Mouse (Mus musculus): ENCODE measurements at regions not wholly inside any gene's neighbourhood (a gene's known extent, or its start where the extent isn't known, plus 50 kb on each side); places are given as distances from the start of the nearest gene placed in this dataset.

DNA sequence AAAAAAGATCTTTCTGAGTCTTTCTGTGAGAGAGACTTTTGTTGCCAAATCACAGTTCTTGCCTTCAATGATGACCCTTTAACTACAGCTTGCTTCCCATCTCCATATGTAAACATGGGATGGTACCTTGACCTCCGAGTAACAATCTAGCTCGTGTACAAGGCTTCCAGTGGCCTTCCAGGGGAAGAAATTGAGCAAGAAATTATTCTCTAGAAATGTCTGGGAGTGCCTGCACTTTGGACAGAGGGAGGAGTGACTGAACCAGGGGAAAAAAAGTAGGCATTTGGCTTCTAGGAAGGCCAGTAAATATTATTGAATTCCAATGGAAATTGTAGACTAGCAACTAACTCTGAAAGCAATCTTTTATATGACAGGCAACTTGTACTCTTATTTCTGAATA lies 287.8 kb upstream of the Mpdz start:
- no peak for DNase-seq (ENCODE audit: low spot score in 2 of 2)

DNA sequence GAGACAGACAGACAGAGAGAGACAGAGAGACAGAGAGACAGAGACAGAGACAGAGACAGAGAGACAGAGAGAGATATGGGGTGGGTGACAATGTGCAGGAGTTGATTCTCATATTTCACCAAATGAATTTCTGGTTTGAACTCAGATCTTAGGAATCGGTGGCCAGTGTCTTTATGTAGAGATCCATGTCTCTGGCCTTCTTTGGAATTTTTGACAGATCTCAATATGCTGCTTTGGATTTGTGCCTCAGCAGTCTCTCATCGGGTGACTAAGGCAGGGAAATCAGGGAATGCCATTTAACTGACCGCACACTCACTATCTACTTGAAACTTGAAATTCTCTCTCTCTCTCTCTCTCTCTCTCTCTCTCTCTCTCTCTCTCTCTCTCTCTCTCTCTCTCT lies 286.3 kb upstream of the Mpdz start:
- DNase-seq (ENCODE audit: low spot score in 2 of 2), result no peak

DNA sequence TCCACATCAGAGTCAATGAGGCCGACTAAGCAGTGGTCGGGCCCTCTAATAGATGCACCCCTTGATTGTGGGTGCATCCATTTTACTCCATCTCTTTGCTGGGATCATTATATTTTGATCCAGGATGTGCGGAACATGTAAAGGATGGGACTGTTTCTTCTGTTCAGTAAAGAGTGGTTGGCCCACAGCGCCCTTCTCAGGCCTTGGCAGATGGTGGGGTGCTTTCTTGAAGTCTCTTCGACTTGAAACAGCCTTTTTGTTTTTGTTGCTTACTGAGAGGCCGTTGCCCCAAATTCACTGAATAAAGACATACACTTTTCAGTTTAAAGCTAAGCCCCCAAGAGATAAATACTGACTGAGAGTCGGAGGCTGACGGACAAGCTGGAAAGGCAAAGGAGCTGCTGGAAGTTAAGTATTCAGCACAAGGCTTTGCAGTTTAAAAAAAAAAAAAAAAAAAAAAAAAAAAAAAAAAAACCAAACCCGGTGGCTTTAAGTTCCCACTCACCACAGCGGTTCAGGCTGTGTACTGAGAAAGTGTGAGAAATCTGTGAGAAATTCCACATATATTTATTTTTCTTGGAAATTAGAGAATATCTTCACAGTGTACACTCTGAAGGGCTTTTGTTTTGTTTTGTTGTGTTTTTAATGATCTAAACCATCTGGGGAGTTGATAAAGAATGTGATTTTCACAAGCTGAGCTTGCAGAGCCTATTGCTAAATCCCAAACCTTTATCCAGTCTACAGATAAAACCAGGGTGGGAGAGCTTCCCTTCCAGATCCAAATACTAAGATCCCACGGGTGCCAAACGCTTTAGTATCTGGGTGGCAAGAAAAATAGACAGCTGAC lies 285.3 kb upstream of the Mpdz start:
- DNase-seq (ENCODE audit: low spot score in 2 of 2), result peak in 1 of 2 experiments; percentile 10

DNA sequence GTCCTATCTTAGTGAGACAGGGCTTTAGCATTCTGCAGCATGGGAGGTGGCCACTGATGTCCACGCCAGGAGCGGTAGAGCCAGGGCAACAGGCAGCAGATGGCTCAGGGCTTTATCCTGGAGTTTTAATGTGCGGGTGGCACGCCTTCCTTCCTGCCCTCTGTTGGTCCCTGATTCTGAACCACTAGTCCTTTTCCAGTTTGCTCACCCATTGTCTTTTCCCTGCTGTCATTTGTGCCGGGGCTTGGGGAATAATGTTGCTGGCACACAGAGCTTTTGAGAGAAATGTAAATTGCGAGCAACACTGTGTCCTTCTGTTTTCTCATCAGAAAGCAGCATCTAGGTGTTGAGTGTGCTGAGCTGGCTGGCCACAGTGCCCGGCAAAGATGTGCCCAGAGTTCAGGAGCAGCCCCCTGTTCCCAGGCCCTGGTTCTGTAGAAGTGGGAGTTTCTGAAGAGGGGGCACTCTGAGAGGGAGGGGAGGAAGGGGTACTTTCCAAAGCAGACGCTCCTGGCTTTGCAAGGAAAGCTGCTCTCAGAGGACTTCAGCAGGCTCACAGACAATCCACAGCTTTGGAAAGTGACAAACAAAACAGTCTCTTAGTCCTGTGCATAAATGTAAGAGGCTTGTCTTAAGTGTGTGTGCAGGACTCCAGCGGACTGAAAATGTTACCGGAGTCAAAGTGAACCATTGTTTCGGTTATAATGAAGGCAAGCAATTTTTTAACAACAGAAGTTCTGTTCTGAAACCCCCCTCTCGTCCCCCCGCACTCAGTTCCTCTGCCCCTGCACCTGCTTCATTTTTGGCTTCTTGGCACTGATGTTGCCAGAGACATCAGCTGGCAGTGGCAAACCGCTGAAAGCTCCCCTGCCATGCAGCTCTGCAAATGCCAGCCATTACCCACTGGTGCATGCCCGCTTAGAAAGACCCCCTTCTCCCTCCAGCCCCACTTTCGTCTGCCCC lies 284.4 kb upstream of the Mpdz start:
- peak; percentile 10 to 20 for DNase-seq (ENCODE audit: low spot score in 2 of 2)

DNA sequence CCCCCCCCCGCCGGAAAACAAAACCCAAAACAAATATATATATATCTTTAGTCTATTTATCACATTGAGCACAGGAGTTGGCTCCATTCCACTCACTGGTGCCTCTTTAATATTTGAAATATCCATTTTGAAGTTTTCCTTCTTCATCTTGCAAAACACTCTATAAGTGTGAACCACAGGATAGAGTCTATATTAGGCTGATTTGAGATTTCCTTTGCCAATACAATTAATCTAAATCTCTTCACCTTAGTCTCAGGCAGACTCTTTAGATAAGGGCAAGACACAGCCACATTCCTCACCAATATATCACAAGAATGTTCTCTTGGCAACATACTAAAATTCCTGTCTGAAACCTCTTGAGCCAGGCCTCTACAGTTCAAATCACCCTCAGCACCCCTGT lies 282.1 kb upstream of the Mpdz start:
- DNase-seq (ENCODE audit: low spot score in 2 of 2), result no peak

DNA sequence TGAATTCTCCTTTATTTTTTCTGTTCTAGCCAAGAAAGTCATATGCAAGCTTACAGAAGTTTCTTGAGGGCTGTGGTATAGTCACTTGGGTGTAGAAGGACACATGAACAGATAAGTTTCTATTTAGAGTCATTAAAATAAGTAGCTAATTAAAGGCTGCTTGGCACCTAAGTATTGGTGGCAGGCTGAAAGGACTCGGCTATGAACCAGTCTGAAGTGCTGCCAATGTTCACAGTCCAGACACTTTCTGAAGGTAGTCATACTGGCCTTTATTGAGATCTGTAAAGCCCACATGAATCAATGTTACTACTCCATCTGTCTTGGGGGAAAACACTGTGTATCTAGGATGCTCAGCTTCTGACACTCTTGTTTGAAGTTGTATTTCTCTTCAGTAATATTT lies 269.8 kb upstream of the Mpdz start:
- no peak for DNase-seq (ENCODE audit: low spot score in 2 of 2)

DNA sequence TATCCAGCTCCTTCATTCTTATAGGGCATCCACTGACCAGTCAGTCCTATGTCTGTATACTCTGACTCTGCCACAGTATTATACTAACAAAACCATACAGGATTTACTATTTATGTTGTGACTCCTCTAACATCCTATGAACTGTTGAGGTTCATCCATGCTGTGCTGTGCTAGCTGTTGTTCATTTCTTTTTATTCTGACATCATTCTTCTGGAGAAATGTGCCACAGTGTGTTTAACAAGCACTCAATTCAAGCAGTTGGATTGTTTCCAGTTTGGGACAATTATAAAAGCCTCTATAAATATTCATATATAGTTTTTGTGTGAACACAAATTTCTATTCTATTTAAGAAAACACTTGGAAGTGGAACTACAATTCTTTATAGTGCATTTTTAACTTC lies 252.6 kb upstream of the Mpdz start:
- DNase-seq (ENCODE audit: low spot score in 2 of 2), result no peak

DNA sequence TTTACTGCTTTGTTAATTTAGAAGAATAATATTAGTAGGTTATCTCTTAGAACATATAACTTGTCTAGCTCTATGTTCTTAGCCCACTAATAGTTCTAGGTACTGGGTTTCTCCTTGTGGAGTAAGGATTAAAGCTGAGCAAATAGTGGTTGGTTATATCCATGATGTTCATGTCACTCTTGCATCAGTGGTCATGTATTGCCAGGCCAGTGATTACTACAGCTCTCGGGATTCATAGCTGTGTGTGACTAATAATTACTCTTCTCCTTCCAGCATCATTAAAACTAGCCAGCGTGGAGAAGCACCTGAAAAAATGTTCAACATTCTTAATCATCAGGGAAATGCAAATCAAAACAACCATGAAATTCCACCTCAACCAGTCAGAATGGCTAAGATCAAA lies 234.6 kb upstream of the Mpdz start:
- DNase-seq (ENCODE audit: low spot score in 2 of 2), result no peak

DNA sequence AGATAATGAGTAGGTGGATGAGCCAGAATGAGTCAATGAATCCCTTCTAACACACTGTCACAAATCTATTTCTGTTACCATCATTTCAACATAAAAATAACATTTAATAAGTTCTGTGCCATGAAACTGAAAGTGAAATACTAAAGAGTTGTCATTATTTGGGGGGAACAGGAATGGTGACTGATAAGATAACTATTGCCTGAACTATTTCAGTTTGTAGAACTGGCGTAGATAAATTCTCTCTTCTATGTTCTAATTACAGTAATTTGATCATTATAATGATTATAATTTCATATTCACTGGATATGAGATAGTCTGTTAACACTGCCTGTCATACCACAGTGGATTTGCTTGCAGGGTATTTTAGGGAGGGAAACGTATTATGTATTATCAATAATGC lies 232.3 kb upstream of the Mpdz start:
- no peak for DNase-seq (ENCODE audit: low spot score in 2 of 2)

DNA sequence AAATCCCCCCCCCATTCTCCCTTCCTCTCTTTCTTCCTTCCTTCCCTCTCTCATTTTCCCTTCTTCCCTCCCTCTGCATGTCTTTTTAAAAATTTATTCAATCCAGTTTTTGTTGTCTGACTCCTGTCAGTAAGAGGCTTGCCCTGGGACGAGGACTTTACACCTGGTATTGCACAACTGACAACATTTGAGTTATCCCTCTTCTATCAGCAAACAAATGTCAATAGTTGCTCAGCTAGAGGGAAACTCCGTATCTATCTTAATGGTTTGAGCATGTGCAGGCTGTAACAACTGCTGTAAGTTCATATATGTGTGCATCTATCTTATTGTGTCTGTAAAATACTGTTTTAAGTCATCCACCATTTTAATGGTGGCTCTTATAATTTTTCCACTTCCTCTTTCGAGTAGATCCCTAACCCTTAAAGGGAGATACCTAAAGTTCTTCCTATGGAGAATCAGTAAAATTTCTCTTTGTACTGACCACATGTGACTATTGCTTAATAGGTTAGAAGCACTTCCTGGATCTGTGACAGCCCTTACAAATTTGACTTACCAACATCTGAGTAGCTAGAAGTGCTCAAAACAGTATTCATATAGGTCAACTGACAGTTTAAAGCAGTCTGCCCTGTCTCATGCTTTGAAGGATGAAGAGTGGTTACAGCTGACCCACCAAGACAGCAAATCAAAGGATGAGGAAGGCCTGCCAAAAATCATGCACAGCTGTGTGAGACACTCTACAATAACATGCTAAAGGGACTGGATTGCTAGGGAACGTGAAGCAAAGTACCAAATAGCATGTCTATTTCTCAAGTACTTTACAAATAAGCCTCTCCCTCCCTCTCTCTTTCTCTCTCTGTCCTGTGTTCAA lies 231.0 kb upstream of the Mpdz start:
- DNase-seq (ENCODE audit: low spot score in 2 of 2), result no peak

DNA sequence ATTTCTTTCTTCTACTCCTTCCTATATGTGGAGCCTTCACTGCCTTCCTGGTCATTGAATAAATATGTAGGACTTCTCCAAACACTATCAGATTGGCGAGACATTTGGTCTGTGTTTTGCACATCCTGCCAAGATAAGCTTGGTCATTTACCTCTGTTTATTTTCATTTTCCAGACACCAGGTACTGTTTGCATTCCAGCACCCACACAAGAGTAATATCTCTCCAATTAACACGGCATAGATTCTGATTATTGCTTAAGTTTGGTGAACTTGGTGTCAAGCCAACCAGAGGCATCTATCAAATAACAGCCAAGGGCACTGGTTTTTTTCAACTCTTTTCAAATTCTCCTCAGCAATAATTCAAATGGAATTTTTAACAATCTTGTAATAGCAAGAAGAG lies 229.4 kb upstream of the Mpdz start:
- DNase-seq (ENCODE audit: low spot score in 2 of 2), result no peak

DNA sequence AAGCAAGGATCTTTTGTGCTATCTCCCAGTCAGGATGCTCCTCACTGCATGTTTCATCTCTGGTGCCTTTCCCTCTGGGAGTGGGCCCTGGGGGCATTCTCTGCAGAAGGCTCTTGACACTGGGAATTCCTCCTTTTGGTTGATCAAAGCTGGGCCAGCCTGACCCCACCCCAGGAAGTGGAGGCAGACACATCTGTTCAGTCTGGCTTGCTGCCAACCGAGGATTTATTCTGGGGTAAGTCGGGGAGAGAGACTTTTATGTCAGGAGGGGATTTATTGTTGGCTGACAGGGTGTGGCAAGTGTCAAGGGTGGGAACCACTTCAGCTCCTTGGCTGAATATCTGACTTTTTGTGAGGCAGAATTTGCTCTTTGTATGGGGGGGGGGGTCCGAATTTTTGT lies 226.6 kb upstream of the Mpdz start:
- no peak for DNase-seq (ENCODE audit: low spot score in 2 of 2)

DNA sequence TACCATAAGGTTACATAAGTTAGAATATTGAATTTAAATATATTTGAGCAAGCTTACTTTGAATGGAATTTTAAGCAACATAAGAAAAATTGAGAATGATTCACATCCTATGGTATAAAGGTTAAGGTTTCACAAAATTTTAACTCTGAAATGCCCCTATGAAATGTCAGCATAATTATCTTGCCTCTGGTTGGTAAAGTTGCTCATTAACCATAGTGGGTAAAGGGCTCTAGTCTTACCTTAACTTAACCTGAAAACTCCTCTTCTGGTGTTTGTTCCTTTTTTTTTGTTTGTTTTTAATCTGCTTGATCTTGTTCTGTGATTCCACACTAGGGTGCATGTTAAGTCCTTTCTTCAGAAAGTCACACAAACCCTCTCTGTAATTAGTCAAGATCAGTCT lies 218.5 kb upstream of the Mpdz start:
- DNase-seq (ENCODE audit: low spot score in 2 of 2), result no peak

DNA sequence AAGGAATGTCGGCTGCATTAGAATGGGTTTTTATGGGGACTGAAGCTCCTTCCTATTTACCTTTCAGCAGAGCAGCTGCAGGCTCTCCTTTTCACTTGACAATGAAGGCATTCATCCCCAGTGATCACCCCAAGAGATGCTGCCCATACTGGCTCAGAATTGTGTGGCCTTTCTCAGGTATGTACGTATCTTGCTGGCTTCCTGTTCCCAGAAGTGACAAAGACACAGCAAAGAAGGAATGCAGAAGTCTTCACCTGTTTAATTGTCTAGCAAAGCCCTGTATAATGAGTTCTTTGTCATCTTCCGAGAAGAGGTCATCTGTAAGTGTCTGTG lies 185.8 kb upstream of the Mpdz start:
- DNase-seq (ENCODE audit: low spot score in 2 of 2), result no peak

DNA sequence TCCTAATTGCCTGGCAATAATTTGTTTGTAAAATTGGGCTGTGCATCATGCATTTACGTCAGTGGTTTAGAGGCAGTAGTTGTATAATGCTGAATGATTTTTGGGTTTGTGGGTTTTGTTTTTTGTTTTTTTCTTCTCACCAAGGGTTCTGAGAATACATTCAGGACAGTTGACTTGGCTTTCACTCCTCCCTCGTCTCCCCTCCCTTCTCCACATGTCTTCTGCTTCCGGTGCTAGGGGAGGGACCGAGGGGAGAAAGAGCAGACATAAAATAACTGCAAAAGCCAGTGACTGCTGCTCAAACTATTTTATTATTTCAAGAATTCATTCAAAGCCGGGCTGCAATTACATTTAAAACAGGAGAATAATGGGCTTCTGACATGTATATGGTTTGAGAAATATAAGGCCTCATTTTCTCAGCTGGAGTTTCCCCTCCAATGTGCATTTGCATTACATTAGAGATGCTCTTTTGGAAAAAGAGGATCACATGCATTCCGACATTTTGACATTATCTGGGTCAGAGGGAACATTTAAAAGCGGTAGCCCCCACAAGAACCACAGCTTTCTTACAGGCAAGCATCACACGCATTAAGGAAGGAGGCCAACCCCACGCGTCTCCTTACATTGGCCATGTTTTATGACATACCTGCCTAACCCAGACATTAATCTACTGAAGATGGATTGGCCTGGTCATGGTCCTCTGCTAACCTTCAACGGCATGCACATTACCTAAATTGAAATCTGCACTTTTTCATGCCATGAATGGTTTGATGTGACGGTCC lies 185.3 kb upstream of the Mpdz start:
- no peak for DNase-seq (ENCODE audit: low spot score in 2 of 2)

DNA sequence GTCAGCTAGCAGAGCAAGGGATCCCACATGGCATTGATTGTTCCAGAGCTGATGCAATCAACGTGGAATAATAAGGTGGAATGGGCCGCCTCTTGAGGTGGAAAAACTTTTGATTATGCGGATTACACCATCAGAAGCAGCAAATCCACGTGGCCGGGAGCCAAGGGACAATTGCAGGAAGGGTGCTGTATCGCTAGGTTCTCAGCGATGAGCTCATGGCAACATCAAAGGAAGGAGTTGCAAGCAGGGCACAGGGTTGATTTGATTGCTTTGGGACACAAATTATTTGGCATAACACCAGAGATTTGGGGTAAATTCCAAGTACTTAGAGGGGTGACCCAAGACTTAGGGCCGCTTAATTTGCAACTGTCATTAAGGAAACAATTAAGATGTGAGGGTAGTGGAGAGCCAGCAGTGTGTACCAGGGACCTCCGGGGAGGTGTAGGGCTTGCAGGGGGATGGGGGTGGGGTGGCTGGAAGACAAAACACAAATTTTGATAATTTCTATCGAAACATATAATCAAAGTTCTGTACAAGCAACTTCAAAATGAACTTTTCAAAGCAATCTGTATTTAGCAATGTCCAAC lies 182.8 kb upstream of the Mpdz start:
- no peak for DNase-seq (ENCODE audit: low spot score in 2 of 2)

DNA sequence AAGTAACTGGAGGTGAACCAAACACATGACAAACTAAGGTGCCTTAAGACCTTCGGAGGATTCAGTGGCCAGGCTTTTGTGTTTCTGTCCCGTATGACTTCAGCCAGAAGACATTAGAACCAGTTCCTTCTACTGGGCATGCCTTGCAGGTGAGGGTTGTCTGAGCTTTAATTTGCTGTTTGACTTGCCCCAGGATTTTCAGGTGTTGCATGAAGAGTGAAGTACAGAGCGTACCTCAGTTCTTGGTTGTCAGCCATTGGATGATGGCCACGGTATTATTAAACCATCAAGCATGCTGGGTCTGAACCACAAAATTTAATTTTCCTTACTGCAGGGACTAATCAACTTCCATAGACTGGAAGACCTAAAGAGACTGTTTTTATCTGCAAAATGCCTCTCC lies 181.5 kb upstream of the Mpdz start:
- DNase-seq (ENCODE audit: low spot score in 2 of 2), result no peak

DNA sequence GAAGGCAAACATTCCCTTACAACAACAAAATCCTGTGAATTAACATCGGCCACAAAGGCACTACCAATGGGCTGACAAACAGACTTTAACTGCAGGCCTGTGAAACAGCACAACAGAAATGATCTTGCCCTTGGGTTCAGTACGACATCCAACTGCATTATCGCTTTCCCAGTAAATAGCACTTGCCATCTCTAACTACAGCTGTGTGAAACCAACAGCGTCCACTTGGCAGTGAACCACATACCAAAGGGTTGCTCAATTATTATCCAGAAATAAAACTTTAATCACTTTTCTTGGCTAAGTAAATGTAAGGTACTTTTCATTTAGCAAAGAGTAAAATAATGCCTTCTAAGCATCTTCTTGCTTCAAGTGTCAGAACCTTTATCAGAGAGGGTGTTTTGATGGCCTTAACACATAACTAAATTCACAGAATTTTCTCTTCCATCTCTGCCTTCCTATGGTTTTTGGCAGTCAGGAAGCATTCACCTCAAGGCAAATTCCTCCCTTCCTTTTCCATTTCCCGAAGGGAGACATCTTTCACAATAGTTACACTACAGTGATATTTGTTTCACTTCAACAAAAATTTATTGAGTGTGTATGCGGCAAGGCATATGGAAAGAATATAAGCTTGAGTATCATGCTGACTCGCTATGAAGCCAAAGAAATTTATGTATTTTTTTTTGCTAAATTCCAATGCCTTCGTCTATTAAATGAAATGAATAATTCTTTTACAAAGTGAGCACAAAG lies 178.9 kb upstream of the Mpdz start:
- DNase-seq (ENCODE audit: low spot score in 2 of 2), result no peak

DNA sequence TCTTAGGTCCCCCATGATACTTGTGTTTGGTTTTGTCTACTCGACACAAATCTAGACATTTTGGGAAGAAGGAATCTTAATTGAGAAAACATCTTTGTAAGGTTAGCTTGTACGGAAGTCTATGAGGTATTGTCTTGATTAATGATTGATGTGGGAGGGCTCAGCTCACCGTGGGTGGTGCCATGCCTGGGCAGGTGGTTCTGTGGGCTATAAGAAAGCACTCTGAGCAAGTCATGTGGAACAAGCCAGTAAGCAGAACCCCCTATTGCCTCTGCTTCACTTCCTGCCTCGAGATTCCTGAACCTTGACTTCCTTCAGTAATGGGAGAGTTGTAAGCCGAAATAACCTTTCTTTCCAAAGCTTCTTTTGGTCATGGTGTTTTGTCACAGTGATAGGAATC lies 174.6 kb upstream of the Mpdz start:
- DNase-seq (ENCODE audit: low spot score in 2 of 2), result no peak

DNA sequence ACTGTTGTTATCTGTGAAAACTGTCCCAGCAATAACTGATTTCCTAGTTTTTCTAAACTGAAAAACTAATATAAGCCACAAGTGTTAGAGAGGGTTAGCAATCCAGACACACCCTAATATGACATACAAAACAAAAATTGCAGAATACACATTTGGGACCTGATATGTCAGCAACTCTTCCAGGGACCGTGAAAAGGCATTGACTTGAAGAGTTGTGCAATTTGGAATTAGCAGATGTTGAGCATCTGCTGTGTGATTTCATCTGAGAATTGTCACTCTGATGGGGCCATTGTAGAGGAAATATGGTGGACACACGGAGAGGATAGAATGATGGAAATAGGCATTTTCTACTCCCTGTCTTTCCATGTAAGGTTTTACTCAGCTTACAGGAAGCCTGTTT lies 168.6 kb upstream of the Mpdz start:
- DNase-seq (ENCODE audit: low spot score in 2 of 2), result no peak

Measured in frontal cortex, postnatal 14 days (tissue).